Mouse (Mus musculus) liver (tissue): ENCODE measurements around the gene 4933405L10Rik.

Experiments
- DNase-seq: peaks from one replicate; pipeline ENCODE4 v3.0.0-alpha.2; 2020; ENCODE audit warnings: mixed read lengths

The 4933405L10Rik gene

DNA sequence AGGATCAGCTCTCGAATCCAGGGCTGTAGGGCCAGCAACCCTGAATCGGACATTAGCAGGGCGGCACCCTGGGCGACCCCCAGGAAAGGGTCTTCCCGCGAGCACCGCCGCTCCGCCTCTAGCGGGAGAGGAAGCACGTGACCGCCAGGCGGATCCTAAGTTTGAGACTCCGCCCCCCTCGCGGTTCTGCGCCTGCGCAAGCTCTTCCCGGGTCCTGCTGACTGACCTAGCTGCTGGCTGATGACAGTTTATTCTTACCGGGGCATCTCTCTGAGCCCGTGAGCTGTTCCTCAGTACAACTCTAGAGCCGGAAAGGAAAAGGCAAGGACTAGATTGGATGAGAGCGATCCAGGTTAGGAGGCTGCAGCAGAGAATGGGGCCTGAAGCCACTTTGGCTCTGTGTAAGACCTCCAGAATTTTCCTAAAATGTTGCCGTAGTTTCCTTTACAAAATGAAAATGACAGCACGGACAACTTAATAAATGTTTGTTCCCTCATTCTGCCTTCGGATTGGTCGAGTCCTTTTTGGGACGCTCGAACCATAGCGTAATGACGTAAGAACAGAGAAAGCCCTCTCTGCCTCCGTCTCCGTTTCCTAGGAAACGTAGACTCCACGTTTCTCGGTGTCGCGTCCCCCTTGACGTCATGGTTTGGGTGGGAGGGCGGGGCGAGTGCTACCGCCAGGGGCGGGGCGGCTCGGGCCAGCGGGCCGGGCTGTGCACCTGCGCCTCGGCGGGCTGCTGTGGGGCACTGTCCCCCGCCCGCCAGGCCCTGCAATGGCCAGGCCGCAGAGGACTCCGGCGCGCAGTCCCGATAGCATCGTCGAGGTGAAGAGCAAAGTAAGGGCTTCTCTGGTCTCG is 6.3 kb upstream of the 4933405L10Rik start, which contains the start of the genes Acd and Pard6a:
TSS of gene Acd (minus strand) at position 137 of the 859 bp plus-strand sequence.
TSS of gene Pard6a (plus strand) at position 183 of the 859 bp plus-strand sequence.
- DNase-seq = peak; percentile 97

GRCm38 (mm10) chr8:105702001-105702401 is 5.5 kb upstream of the 4933405L10Rik start:
- DNase-seq = no peak

GRCm38 (mm10) chr8:105702731-105703415 is 4.6 kb upstream of the 4933405L10Rik start:
- no peak for DNase-seq

GRCm38 (mm10) chr8:105704146-105704812 is 3.2 kb upstream of the 4933405L10Rik start:
- no peak for DNase-seq

GRCm38 (mm10) chr8:105704955-105705354 is 2.5 kb upstream of the 4933405L10Rik start:
- no peak for DNase-seq

GRCm38 (mm10) chr8:105706426-105706825 is 1.0 kb upstream of the 4933405L10Rik start:
- no peak for DNase-seq

DNA sequence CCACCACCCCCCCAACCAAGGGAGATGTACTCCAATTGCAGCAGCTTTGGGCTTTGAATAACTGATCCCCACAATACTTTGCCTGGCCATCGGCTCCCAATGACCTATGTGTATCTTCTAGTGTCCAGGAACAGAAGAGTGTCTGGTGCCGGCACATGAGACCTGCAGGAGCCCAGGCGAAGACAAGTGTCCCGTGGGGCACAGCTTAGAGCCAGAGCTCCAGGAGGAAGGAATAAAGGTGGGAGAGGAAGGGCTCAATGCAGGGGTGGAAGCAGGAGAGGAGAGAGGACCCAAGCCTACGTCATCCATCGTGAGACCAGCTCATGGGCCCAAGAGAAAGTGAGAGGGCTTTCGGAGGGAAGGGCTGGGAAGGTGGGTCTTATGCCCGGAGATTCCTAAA is 1.2 kb downstream of the 4933405L10Rik start:
- DNase-seq = no peak

GRCm38 (mm10) chr8:105709317-105709716 is 1.9 kb downstream of the 4933405L10Rik start:
- DNase-seq = no peak

DNA sequence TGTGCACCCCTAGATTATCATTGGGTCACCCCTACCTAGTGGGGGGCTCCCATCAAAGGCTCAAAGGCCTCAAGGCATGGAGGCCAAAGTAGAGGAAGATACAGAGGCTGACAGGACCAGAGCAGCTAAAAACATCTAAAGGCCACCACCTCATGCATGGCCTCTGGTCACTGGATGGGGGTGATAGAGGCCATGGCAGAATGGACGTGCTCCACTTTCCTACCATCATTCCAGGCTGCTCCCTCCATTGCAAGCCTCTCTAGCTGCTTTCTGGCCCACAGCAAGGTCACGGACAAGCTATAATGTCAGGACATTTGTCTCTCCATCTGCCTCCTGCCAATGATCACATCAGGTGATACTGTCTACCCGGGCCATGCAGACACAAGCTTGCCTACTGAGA is 4.8 kb downstream of the 4933405L10Rik start:
- no peak for DNase-seq

DNA sequence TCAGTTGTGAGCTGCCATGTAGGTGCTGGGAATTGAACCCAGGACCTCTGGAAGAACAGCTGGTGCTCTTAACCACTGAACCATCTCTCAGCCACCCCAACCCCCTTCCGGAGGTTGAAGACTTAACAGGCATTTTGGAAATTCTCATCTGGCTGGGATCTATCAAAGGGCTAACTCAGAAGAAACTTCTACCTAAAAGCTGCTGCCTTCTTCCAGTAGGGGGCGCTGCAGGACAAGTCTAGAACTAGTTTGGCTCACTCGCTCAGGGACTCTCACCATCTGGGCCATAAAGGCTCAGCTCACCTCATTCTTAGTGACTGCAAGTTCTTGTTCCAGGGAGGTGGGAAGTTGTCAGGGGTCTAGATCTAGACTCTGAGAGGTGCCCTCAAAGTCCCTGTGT is 6.7 kb downstream of the 4933405L10Rik start:
- peak; percentile 92 for DNase-seq

DNA sequence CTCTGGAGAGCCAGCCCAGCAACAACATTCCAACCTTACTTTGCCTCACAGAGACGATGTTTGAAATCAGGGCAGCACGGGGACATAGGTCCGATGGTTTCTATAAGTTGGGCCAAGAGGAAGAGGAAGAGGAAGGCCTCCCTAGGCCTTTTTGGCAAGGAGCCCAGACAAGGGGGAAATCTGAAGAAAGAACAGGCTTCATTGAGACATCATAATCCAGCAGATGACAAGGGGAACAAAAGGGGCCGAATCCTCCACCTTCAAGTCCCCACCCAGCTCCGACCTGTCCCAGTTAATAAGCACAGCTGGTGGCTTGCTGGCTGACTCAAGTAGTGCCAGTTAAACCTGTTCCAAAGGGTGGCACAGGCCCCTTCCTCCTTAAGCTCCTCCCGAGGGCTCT is 7.6 kb downstream of the 4933405L10Rik start:
- DNase-seq = no peak

GRCm38 (mm10) chr8:105716302-105716945 is 9.0 kb downstream of the 4933405L10Rik start:
- DNase-seq = no peak

GRCm38 (mm10) chr8:105719637-105720036 is 12.2 kb downstream of the 4933405L10Rik start:
- DNase-seq = no peak

- DNase-seq = no peak
Measured at GRCm38 (mm10) chr8:105722861-105723260, 15.4 kb downstream of the 4933405L10Rik start.

DNA sequence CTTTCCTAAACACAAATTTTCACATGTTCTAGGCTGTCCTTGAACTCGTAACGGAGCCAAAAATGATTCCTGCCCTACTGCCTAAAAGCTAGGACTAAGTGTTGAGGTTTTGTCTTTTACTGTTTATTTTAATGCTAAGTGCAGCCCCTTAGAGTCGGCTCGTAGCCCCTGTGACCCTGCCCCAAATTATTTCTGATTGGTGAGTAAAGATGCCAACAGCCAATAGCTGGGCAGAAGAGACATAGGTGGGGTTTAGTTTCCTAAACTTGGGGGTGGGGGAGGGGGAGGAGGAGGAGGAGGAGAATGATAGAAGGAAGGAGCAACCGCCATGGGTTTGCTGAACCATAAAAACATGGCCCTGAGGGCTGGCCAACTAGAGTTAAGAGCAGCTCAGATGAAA is 18.3 kb downstream of the 4933405L10Rik start:
- no peak for DNase-seq

GRCm38 (mm10) chr8:105727397-105728124 is 20.1 kb downstream of the 4933405L10Rik start:
- DNase-seq = peak; percentile 29

DNA sequence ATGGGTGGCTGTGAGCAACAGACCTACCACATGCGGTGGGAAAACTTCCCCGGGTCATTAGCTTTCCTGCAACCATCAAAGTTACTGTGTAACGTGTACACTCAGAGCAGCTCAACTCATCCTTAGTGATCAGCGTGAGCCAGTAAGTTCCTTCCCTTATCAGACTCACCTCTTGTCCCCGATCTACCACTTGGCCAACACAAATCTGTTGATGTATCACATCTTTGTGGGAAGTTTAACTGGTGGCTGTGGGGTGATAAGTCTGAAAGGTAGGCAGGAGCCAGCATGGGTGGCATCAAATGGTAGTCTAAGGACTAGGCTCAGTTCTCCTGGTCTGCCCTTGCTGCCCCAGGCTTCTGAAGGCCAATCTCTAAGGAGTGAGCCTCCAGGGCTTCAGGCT is 24.7 kb downstream of the 4933405L10Rik start:
- no peak for DNase-seq

- DNase-seq = no peak
Measured at GRCm38 (mm10) chr8:105739216-105739615, 31.8 kb downstream of the 4933405L10Rik start.

- DNase-seq = no peak
Measured at GRCm38 (mm10) chr8:105743301-105743700, 35.8 kb downstream of the 4933405L10Rik start.

DNA sequence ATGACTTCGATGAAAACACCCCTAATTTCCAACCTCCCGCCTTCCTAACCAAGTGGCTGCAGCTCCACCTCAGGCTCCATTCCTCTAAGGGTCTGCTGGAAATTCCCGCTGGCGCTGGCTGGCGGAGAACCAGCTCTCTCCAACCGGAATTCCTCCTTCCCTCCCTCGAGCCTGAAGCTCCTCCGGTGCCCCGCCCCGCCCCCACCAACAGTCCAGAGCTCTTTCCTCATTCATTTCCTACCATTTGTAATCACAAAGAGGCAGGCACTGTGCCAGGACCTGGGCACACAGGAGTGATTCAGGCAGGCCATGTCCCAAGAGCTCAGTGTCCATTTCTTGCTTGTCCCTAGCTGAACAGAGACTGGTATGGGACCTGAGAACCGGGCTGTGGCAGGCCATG is 43.2 kb downstream of the 4933405L10Rik start:
- DNase-seq = peak; percentile 54

DNA sequence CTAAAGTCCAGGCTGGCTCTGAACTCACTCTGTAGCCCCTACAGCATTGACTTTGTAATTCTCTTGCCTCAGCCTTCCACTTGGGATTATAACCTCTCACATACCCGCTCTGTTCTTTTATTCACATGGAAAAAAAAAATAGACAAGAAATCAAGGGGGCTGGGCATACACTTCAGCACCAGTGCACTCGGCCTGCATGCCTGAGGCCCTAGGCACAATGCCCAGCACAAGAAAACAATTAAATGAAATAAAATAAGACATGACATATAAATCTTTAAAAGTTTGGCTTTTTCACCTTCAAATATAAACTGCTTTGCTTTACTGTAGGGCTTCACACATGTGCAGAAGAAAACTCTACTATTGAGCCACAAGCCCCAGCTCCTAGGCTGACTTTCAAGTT is 46.5 kb downstream of the 4933405L10Rik start:
- DNase-seq = no peak

GRCm38 (mm10) chr8:105754688-105755087 is 47.2 kb downstream of the 4933405L10Rik start:
- no peak for DNase-seq
